Mouse (Mus musculus): ENCODE measurements around the gene Slc22a5. TPM values are rescaled to one million over a fixed set of nuclear protein-coding genes. Genes with fewer than 3 reads are reported as not detected.

Gene Slc22a5
- polyA plus RNA-seq, 1 experiment, result 12.7 TPM

GRCm38 (mm10) chr11:53849588-53850320 lies 41.7 kb downstream of the Slc22a5 start:
- DNase-seq (ENCODE audit: low read depth), result peak; percentile 89
- TF ChIP-seq POLR2A (IDR thresholded peaks at IDR 0.05; ENCODE audit: borderline replicate concordance, extremely low read depth, insufficient read depth, insufficient read length, poor library complexity, severe bottlenecking), result no peak
- TF ChIP-seq CTCF (IDR thresholded peaks at IDR 0.05; ENCODE audit: borderline replicate concordance, extremely low read depth, insufficient read depth, insufficient read length), result peak; percentile 89

- no peak for DNase-seq (ENCODE audit: low read depth)
- TF ChIP-seq CTCF (IDR thresholded peaks at IDR 0.05; ENCODE audit: borderline replicate concordance, extremely low read depth, insufficient read depth, insufficient read length) (no peak), POLR2A (IDR thresholded peaks at IDR 0.05; ENCODE audit: borderline replicate concordance, extremely low read depth, insufficient read depth, insufficient read length, poor library complexity, severe bottlenecking) (no peak)
Observed at GRCm38 (mm10) chr11:53845680-53846079, 45.8 kb downstream of the Slc22a5 start.

GRCm38 (mm10) chr11:53843106-53843505 lies 48.4 kb downstream of the Slc22a5 start:
- TF ChIP-seq POLR2A (IDR thresholded peaks at IDR 0.05; ENCODE audit: borderline replicate concordance, extremely low read depth, insufficient read depth, insufficient read length, poor library complexity, severe bottlenecking), result no peak
- no peak for TF ChIP-seq CTCF (IDR thresholded peaks at IDR 0.05; ENCODE audit: borderline replicate concordance, extremely low read depth, insufficient read depth, insufficient read length)
- peak; percentile 7 for DNase-seq (ENCODE audit: low read depth)

- TF ChIP-seq POLR2A (IDR thresholded peaks at IDR 0.05; ENCODE audit: borderline replicate concordance, extremely low read depth, insufficient read depth, insufficient read length, poor library complexity, severe bottlenecking) (no peak), CTCF (IDR thresholded peaks at IDR 0.05; ENCODE audit: borderline replicate concordance, extremely low read depth, insufficient read depth, insufficient read length) (no peak)
- DNase-seq (ENCODE audit: low read depth), result no peak
Observed at GRCm38 (mm10) chr11:53842161-53842581, 49.3 kb downstream of the Slc22a5 start.

GRCm38 (mm10) chr11:53841514-53841913 lies 49.9 kb downstream of the Slc22a5 start:
- TF ChIP-seq POLR2A (IDR thresholded peaks at IDR 0.05; ENCODE audit: borderline replicate concordance, extremely low read depth, insufficient read depth, insufficient read length, poor library complexity, severe bottlenecking), result no peak
- no peak for TF ChIP-seq CTCF (IDR thresholded peaks at IDR 0.05; ENCODE audit: borderline replicate concordance, extremely low read depth, insufficient read depth, insufficient read length)
- DNase-seq (ENCODE audit: low read depth), result no peak

- no peak for DNase-seq (ENCODE audit: low read depth)
- TF ChIP-seq CTCF (IDR thresholded peaks at IDR 0.05; ENCODE audit: borderline replicate concordance, extremely low read depth, insufficient read depth, insufficient read length), result no peak
- no peak for TF ChIP-seq POLR2A (IDR thresholded peaks at IDR 0.05; ENCODE audit: borderline replicate concordance, extremely low read depth, insufficient read depth, insufficient read length, poor library complexity, severe bottlenecking)
Observed at GRCm38 (mm10) chr11:53839663-53840642, 51.5 kb downstream of the Slc22a5 start.

GRCm38 (mm10) chr11:53839147-53839546 lies 52.3 kb downstream of the Slc22a5 start:
- no peak for DNase-seq (ENCODE audit: low read depth)
- TF ChIP-seq CTCF (IDR thresholded peaks at IDR 0.05; ENCODE audit: borderline replicate concordance, extremely low read depth, insufficient read depth, insufficient read length), result no peak
- no peak for TF ChIP-seq POLR2A (IDR thresholded peaks at IDR 0.05; ENCODE audit: borderline replicate concordance, extremely low read depth, insufficient read depth, insufficient read length, poor library complexity, severe bottlenecking)

- no peak for DNase-seq (ENCODE audit: low read depth)
- TF ChIP-seq POLR2A (IDR thresholded peaks at IDR 0.05; ENCODE audit: borderline replicate concordance, extremely low read depth, insufficient read depth, insufficient read length, poor library complexity, severe bottlenecking) (no peak), CTCF (IDR thresholded peaks at IDR 0.05; ENCODE audit: borderline replicate concordance, extremely low read depth, insufficient read depth, insufficient read length) (no peak)
Observed at GRCm38 (mm10) chr11:53837731-53838130, 53.7 kb downstream of the Slc22a5 start.

- TF ChIP-seq POLR2A (IDR thresholded peaks at IDR 0.05; ENCODE audit: borderline replicate concordance, extremely low read depth, insufficient read depth, insufficient read length, poor library complexity, severe bottlenecking) (no peak), CTCF (IDR thresholded peaks at IDR 0.05; ENCODE audit: borderline replicate concordance, extremely low read depth, insufficient read depth, insufficient read length) (no peak)
- no peak for DNase-seq (ENCODE audit: low read depth)
Observed at GRCm38 (mm10) chr11:53835379-53836010, 56.0 kb downstream of the Slc22a5 start.

- DNase-seq (ENCODE audit: low read depth), result no peak
- no peak for TF ChIP-seq CTCF (IDR thresholded peaks at IDR 0.05; ENCODE audit: borderline replicate concordance, extremely low read depth, insufficient read depth, insufficient read length)
- TF ChIP-seq POLR2A (IDR thresholded peaks at IDR 0.05; ENCODE audit: borderline replicate concordance, extremely low read depth, insufficient read depth, insufficient read length, poor library complexity, severe bottlenecking), result no peak
Observed at GRCm38 (mm10) chr11:53825409-53825808, 66.1 kb downstream of the Slc22a5 start.

GRCm38 (mm10) chr11:53821945-53822338 lies 69.5 kb downstream of the Slc22a5 start:
- no peak for TF ChIP-seq CTCF (IDR thresholded peaks at IDR 0.05; ENCODE audit: borderline replicate concordance, extremely low read depth, insufficient read depth, insufficient read length)
- no peak for TF ChIP-seq POLR2A (IDR thresholded peaks at IDR 0.05; ENCODE audit: borderline replicate concordance, extremely low read depth, insufficient read depth, insufficient read length, poor library complexity, severe bottlenecking)
- no peak for DNase-seq (ENCODE audit: low read depth)
